Mouse (Mus musculus) cortical plate, adult 2 months (tissue): ENCODE data around the gene Vapb.

Experiments used
- CTCF ChIP-seq: fragments of 200-500 bp; IDR thresholded peaks from 2 replicates; pipeline ENCODE4 v1.5.1; 2011; ENCODE audit warnings: mild to moderate bottlenecking, control low read depth, low read length; ENCODE audit not compliant: insufficient read depth; ENCODE audit errors: extremely low read depth
- POLR2A ChIP-seq: fragments of 200-500 bp; IDR thresholded peaks from 2 replicates; pipeline ENCODE4 v1.6.1; 2011; ENCODE audit warnings: mild to moderate bottlenecking, low read length, control low read depth; ENCODE audit not compliant: insufficient read depth; ENCODE audit errors: extremely low read depth

DNA sequence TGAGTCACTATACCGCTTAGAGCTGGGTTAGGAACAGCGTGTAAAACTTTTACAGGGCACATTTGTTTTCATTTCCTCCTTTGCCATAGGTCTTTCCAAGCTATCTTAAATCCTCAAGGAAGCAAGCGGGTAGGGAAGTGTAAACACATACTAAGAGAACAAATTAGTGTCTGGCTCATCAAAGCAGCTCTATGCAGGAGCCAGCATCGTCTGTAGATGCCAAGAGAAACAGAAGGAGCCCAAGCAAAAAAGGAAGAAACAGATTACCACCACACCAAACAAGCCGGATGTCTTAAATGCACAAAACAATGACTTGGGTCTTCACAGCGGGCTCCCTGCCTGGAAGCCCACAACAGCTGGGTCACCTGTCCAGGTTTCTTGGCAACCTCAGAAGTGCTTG, 27.1 kb upstream of the Vapb start:
- no peak for TF ChIP-seq CTCF
- TF ChIP-seq POLR2A = no peak
